Mouse (Mus musculus) lung, embryonic 15.5 days (tissue): ENCODE measurements around the gene Olfr1505. TPM values are rescaled to one million over a fixed set of nuclear protein-coding genes. Genes with fewer than 3 reads are reported as not detected.

ENCODE experiments used
- ATAC-seq: fragments of 200-750 bp; cut with Nextera tagmentation; 2 replicates; pipeline ENCODE4 v1.8.0; 2017; ENCODE audit warnings: moderate number of reproducible peaks, borderline replicate concordance; ENCODE audit not compliant: low FRiP score, low TSS enrichment; ENCODE audit errors: extremely low read depth
- H3K27ac ChIP-seq: fragments of 300-500 bp; sonication (generic); 2 replicates; pipeline ENCODE4 v1.5.1; 2015; ENCODE audit warnings: moderate library complexity, mild to moderate bottlenecking, inconsistent platforms
- H3K27me3 ChIP-seq: fragments of 300-500 bp; sonication (generic); 2 replicates; pipeline ENCODE4 v1.6.1; 2015; ENCODE audit warnings: inconsistent platforms
- H3K36me3 ChIP-seq: fragments of 300-500 bp; sonication (generic); 2 replicates; pipeline ENCODE4 v1.6.1; 2015; ENCODE audit warnings: inconsistent platforms
- H3K4me1 ChIP-seq: fragments of 300-500 bp; sonication (generic); 2 replicates; pipeline ENCODE4 v1.6.1; 2015; ENCODE audit warnings: inconsistent platforms
- H3K4me2 ChIP-seq: fragments of 300-500 bp; sonication (generic); 2 replicates; pipeline ENCODE4 v1.6.1; 2015; ENCODE audit warnings: inconsistent platforms, mild to moderate bottlenecking, moderate library complexity
- H3K4me3 ChIP-seq: fragments of 300-500 bp; sonication (generic); 2 replicates; pipeline ENCODE4 v1.5.1; 2015; ENCODE audit warnings: mild to moderate bottlenecking, inconsistent platforms
- H3K9ac ChIP-seq: fragments of 300-500 bp; sonication (generic); 2 replicates; pipeline ENCODE4 v1.6.1; 2015; ENCODE audit warnings: inconsistent platforms
- H3K9me3 ChIP-seq: fragments of 300-500 bp; sonication (generic); 2 replicates; pipeline ENCODE4 v1.6.1; 2016; ENCODE audit warnings: inconsistent platforms
- WGBS: fragments of 180-500 bp; shearing (Covaris S2); methylation state at CpG from one replicate; pipeline ENCODE4 v1.1.7; 2015; 5-methylcytosine and 5-hydroxymethylcytosine counted together
- polyA plus RNA-seq: library from polyadenylated mRNA; unstranded; fragments of >200 nt; fragmentation: Nextera tagmentation; extraction: Ambion mirVana; gene quantifications from 2 replicates; pipeline ENCODE4 v1.2.1, GENCODE M21; 2015

The Olfr1505 gene
- not detected in 2 replicates for polyA plus RNA-seq

DNA sequence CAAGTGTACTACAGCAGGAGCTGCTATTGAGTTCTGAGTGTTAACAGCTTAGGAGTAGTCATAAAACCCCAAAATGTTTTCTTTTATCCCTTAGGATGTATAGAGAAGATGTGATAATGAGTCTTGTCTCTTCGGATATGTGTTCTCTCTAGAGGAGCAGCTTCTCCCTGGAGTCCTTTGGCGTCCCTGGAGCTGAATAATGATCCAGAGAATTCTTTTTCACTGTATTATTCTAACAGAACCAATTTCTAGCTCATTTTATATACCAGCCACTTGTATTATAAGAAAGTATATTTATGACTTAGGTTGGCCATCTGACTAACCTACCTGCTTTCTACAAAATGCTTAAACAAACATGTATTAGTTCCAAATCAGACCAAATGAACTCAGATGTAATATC, at the start of gene Olfr1505:
Olfr1505 (plus strand) TSS at position 301 of the 400 bp plus-strand sequence.
- WGBS: 64% methylated on average over 2 of the region's 2 CpGs
- ATAC-seq: no peak

DNA sequence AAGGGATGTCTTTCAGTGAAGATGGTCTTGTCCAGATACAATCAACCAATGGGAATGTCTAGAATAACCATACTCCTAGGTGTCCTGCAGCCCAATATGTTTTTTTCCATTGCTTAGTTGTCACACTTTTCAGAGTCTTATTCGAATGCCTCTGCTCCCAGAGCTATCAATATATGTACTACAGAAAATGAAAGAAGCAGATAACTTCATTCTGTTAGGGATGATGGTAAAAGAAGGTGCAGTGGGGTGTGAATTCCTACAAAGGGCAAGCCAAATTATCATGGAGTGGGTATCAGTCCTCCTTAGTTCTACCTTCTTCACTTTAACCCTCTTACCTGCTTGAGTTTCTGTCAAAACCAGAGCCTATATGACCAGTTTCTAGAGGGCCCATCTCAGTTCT, 15.5 kb upstream of the Olfr1505 start, which contains the start of gene Olfr1504:
Olfr1504 (minus strand) TSS at position 101 of the 400 bp plus-strand sequence.
- ATAC-seq: no peak
- Histone ChIP-seq H3K9me3 (no peaks in the 10 kb centered on the region), H3K4me2 (no peak within 1 kb of the TSS), H3K4me1 (no peaks in the 10 kb centered on the region), H3K4me3 (no peak within 1 kb of the TSS), H3K27me3 (no peaks in the 10 kb centered on the region), H3K9ac (no peak within 1 kb of the TSS), H3K36me3 (no peaks in the 10 kb centered on the region), H3K27ac (no peak within 1 kb of the TSS)
- WGBS: 53% methylated on average over 1 of the region's 1 CpGs

More for the DNA sequence above, at the start of gene Olfr1505:
- no peak within 1 kb of the TSS for H3K4me3 ChIP-seq
- no peak within 1 kb of the TSS for H3K9ac ChIP-seq
- H3K4me1 ChIP-seq: no peaks in the 10 kb centered on the region
- no peak within 1 kb of the TSS for H3K27ac ChIP-seq
- H3K9me3 ChIP-seq: no peaks in the 10 kb centered on the region
- H3K36me3 ChIP-seq: no peaks in the 10 kb centered on the region
- no peaks in the 10 kb centered on the region for H3K27me3 ChIP-seq
- no peak within 1 kb of the TSS for H3K4me2 ChIP-seq

Other genes starting within 250 kb of the Olfr1505 start
- gene Olfr1491, start 216.3 kb upstream of the Olfr1505 start, polyA plus RNA-seq: not detected in 2 replicates
- not detected in 2 replicates for gene Olfr1493-ps1, start 190.3 kb upstream of the Olfr1505 start, polyA plus RNA-seq
- gene Olfr1494, start 173.8 kb upstream of the Olfr1505 start, polyA plus RNA-seq: not detected in 2 replicates
- gene Olfr1495, start 148.9 kb upstream of the Olfr1505 start, polyA plus RNA-seq: not detected in 2 replicates
- gene Olfr1496, start 135.7 kb upstream of the Olfr1505 start, polyA plus RNA-seq: not detected in 2 replicates
- not detected in 2 replicates for gene Olfr1497, start 115.3 kb upstream of the Olfr1505 start, polyA plus RNA-seq
- not detected in 2 replicates for gene Olfr1499, start 94.1 kb upstream of the Olfr1505 start, polyA plus RNA-seq
- not detected in 2 replicates for gene Olfr1500, start 83.0 kb upstream of the Olfr1505 start, polyA plus RNA-seq
- not detected in 2 replicates for gene Olfr1501, start 62.8 kb upstream of the Olfr1505 start, polyA plus RNA-seq
- not detected in 2 replicates for gene Olfr1502, start 51.7 kb upstream of the Olfr1505 start, polyA plus RNA-seq
- gene Olfr1504, start 15.6 kb upstream of the Olfr1505 start, polyA plus RNA-seq: not detected in 2 replicates